Mouse (Mus musculus) megakaryocyte, adult 5-6 weeks (primary cell): ENCODE data around the gene Zfp62. TPM values are rescaled to one million over a fixed set of nuclear protein-coding genes. Genes with fewer than 3 reads are reported as not detected.

Experiments used
- ATAC-seq: 2 replicates; pipeline ENCODE4 v1.8.0; 2016; ENCODE audit warnings: mild to moderate bottlenecking, inconsistent platforms; ENCODE audit not compliant: poor library complexity, severe bottlenecking
- total RNA-seq, 2 experiments: library from RNA; stranded (forward) in 1 of 2; stranded (reverse) in 1 of 2; fragments of 153-499, 151-499 nt in 1 of 2; fragments of 221-1000, 200-1000 nt in 1 of 2; gene quantifications; 2 replicates each; pipeline versions ENCODE4 v1.2.3 to v1.2.4; 2015 to 2017

Gene Zfp62
- total RNA-seq, 2 experiments from 2014 or later = 59.7 to 80.3 TPM

- ATAC-seq = no peak
Observed at GRCm38 (mm10) chr11:49267970-49268579, 65.0 kb downstream of the Zfp62 start.

Other genes starting within 250 kb of the Zfp62 start
- 0.31 and 0.57 TPM in 2 replicates for gene Olfr56, start 224.4 kb upstream of the Zfp62 start, total RNA-seq (2015)
- 0.55 and 0.61 TPM in 2 replicates for gene Olfr56, start 224.4 kb upstream of the Zfp62 start, total RNA-seq (2017)
- gene 9930111J21Rik1, start 223.9 kb upstream of the Zfp62 start, total RNA-seq (2015) = 81.9 and 87.8 TPM in 2 replicates
- 57.0 and 58.4 TPM in 2 replicates for gene 9930111J21Rik1, start 223.9 kb upstream of the Zfp62 start, total RNA-seq (2017)
- 0.22 and 0.27 TPM in 2 replicates for gene Gm12185, start 211.1 kb upstream of the Zfp62 start, total RNA-seq (2015)
- 0.11 and 5.7 TPM in 2 replicates for gene Gm12185, start 211.1 kb upstream of the Zfp62 start, total RNA-seq (2017)
- 2.0 and 3.2 TPM in 2 replicates for gene Tgtp1, start 209.1 kb upstream of the Zfp62 start, total RNA-seq (2015)
- 1.5 and 10.8 TPM in 2 replicates for gene Tgtp1, start 209.1 kb upstream of the Zfp62 start, total RNA-seq (2017)
- 180 and 184 TPM in 2 replicates for gene 9930111J21Rik2, start 152.1 kb upstream of the Zfp62 start, total RNA-seq (2015)
- gene 9930111J21Rik2, start 152.1 kb upstream of the Zfp62 start, total RNA-seq (2017) = 161 and 172 TPM in 2 replicates
- gene Tgtp2, start 139.1 kb upstream of the Zfp62 start, total RNA-seq (2015) = 12.4 and 17.6 TPM in 2 replicates
- 30.2 and 39.3 TPM in 2 replicates for gene Tgtp2, start 139.1 kb upstream of the Zfp62 start, total RNA-seq (2017)
- gene Ifi47, start 126.7 kb upstream of the Zfp62 start, total RNA-seq (2015) = 92.4 and 108 TPM in 2 replicates
- gene Ifi47, start 126.7 kb upstream of the Zfp62 start, total RNA-seq (2017) = 39.4 and 46.3 TPM in 2 replicates
- gene Olfr1396, start 88.4 kb upstream of the Zfp62 start, total RNA-seq (2015) = not detected in 2 replicates
- gene Olfr1396, start 88.4 kb upstream of the Zfp62 start, total RNA-seq (2017) = not detected in 2 replicates
- gene Olfr1395, start 61.0 kb upstream of the Zfp62 start, total RNA-seq (2015) = not detected in 2 replicates
- gene Olfr1395, start 61.0 kb upstream of the Zfp62 start, total RNA-seq (2017) = not detected in 2 replicates
- not detected in 2 replicates for gene Olfr1394, start 48.9 kb upstream of the Zfp62 start, total RNA-seq (2015)
- gene Olfr1394, start 48.9 kb upstream of the Zfp62 start, total RNA-seq (2017) = not detected in 2 replicates
- 1.6 and 1.7 TPM in 2 replicates for gene Btnl9, start 16.1 kb upstream of the Zfp62 start, total RNA-seq (2015)
- gene Btnl9, start 16.1 kb upstream of the Zfp62 start, total RNA-seq (2017) = 2.3 and 4.2 TPM in 2 replicates
- 33.6 and 36.0 TPM in 2 replicates for gene Mgat1, start 40.9 kb downstream of the Zfp62 start, total RNA-seq (2015)
- gene Mgat1, start 40.9 kb downstream of the Zfp62 start, total RNA-seq (2017) = 42.6 and 42.9 TPM in 2 replicates
- not detected in 2 replicates for gene Olfr1393, start 75.0 kb downstream of the Zfp62 start, total RNA-seq (2015)
- not detected in 2 replicates for gene Olfr1393, start 75.0 kb downstream of the Zfp62 start, total RNA-seq (2017)
- 0.84 TPM in 1 of 2 replicates, not detected in the other for gene Olfr1392, start 82.0 kb downstream of the Zfp62 start, total RNA-seq (2015)
- not detected in 2 replicates for gene Olfr1392, start 82.0 kb downstream of the Zfp62 start, total RNA-seq (2017)
- gene Olfr10, start 101.4 kb downstream of the Zfp62 start, total RNA-seq (2015) = not detected in 2 replicates
- not detected in 2 replicates for gene Olfr10, start 101.4 kb downstream of the Zfp62 start, total RNA-seq (2017)
- gene Olfr1391, start 119.5 kb downstream of the Zfp62 start, total RNA-seq (2015) = not detected in 2 replicates
- not detected in 2 replicates for gene Olfr1391, start 119.5 kb downstream of the Zfp62 start, total RNA-seq (2017)
- gene Olfr1390, start 131.9 kb downstream of the Zfp62 start, total RNA-seq (2015) = not detected in 2 replicates
- not detected in 2 replicates for gene Olfr1390, start 131.9 kb downstream of the Zfp62 start, total RNA-seq (2017)
- not detected in 2 replicates for gene Olfr1389, start 219.8 kb downstream of the Zfp62 start, total RNA-seq (2015)
- not detected in 2 replicates for gene Olfr1389, start 219.8 kb downstream of the Zfp62 start, total RNA-seq (2017)
- gene Olfr1388, start 233.3 kb downstream of the Zfp62 start, total RNA-seq (2015) = 0.13 TPM in 1 of 2 replicates, not detected in the other
- 0.29 and 0.65 TPM in 2 replicates for gene Olfr1388, start 233.3 kb downstream of the Zfp62 start, total RNA-seq (2017)